Mouse (Mus musculus): ENCODE measurements around the gene Il17f. TPM values are rescaled to one million over a fixed set of nuclear protein-coding genes. Genes with fewer than 3 reads are reported as not detected.

The Il17f gene
- polyA plus RNA-seq, 1 experiment from 2014 or later, result not detected

- Histone ChIP-seq H3K9ac (ENCODE audit: low read depth, low read length) (no peak overlapping the region), H3K36me3 (ENCODE audit: control insufficient read depth, insufficient read depth) (no peaks in the 10 kb centered on the region), H3K4me2 (replicated peaks; ENCODE audit: low read depth) (no peak overlapping the region), H3K4me1 (replicated peaks; ENCODE audit: control insufficient read depth, insufficient read depth, low read length) (no peaks in the 10 kb centered on the region), H3K27ac (ENCODE audit: low read depth, low read length) (no peak overlapping the region), H3K27me3 (replicated peaks; ENCODE audit: control insufficient read depth, insufficient read depth, low read length) (no peaks in the 10 kb centered on the region), H3K4me3 (ENCODE audit: low read depth, low read length) (no peak overlapping the region), H3K9me3 (ENCODE audit: control insufficient read depth) (no peaks in the 10 kb centered on the region)
- ATAC-seq, result no peak
- no peak for TF ChIP-seq CTCF (IDR thresholded peaks at IDR 0.05; ENCODE audit: low read depth)
- WGBS, result 79% methylated on average over 6 of the region's 6 CpGs
Measured at GRCm38 (mm10) chr1:20766526-20766925, 23.9 kb downstream of the Il17f start.

GRCm38 (mm10) chr1:20761411-20761810, 29.0 kb downstream of the Il17f start:
- Histone ChIP-seq H3K36me3 (ENCODE audit: control insufficient read depth, insufficient read depth) (no peaks in the 10 kb centered on the region), H3K4me1 (replicated peaks; ENCODE audit: control insufficient read depth, insufficient read depth, low read length) (no peaks in the 10 kb centered on the region), H3K27ac (ENCODE audit: low read depth, low read length) (no peak overlapping the region), H3K4me2 (replicated peaks; ENCODE audit: low read depth) (no peak overlapping the region), H3K9me3 (ENCODE audit: control insufficient read depth) (no peaks in the 10 kb centered on the region), H3K27me3 (replicated peaks; ENCODE audit: control insufficient read depth, insufficient read depth, low read length) (no peaks in the 10 kb centered on the region), H3K9ac (ENCODE audit: low read depth, low read length) (no peak overlapping the region), H3K4me3 (ENCODE audit: low read depth, low read length) (no peak overlapping the region)
- TF ChIP-seq CTCF (IDR thresholded peaks at IDR 0.05; ENCODE audit: low read depth), result no peak
- 67% methylated on average over 4 of the region's 4 CpGs for WGBS
- ATAC-seq, result no peak

- no peak for TF ChIP-seq CTCF (IDR thresholded peaks at IDR 0.05; ENCODE audit: low read depth)
- 62% methylated on average over 5 of the region's 5 CpGs for WGBS
- no peak overlapping the region for H3K9ac ChIP-seq (ENCODE audit: low read depth, low read length)
Measured at GRCm38 (mm10) chr1:20760331-20760730, 30.1 kb downstream of the Il17f start.

GRCm38 (mm10) chr1:20759799-20760198, 30.6 kb downstream of the Il17f start:
- H3K9me3 ChIP-seq (ENCODE audit: control insufficient read depth), result no peaks in the 10 kb centered on the region
- no peak overlapping the region for H3K9ac ChIP-seq (ENCODE audit: low read depth, low read length)
- no peaks in the 10 kb centered on the region for H3K27me3 ChIP-seq (replicated peaks; ENCODE audit: control insufficient read depth, insufficient read depth, low read length)
- no peak for ATAC-seq
- WGBS, result 81% methylated on average over 10 of the region's 10 CpGs
- no peak overlapping the region for H3K27ac ChIP-seq (ENCODE audit: low read depth, low read length)
- no peaks in the 10 kb centered on the region for H3K4me1 ChIP-seq (replicated peaks; ENCODE audit: control insufficient read depth, insufficient read depth, low read length)
- no peaks in the 10 kb centered on the region for H3K36me3 ChIP-seq (ENCODE audit: control insufficient read depth, insufficient read depth)
- no peak overlapping the region for H3K4me2 ChIP-seq (replicated peaks; ENCODE audit: low read depth)
- no peak for TF ChIP-seq CTCF (IDR thresholded peaks at IDR 0.05; ENCODE audit: low read depth)
- no peak overlapping the region for H3K4me3 ChIP-seq (ENCODE audit: low read depth, low read length)

More at GRCm38 (mm10) chr1:20760331-20760730, 30.1 kb downstream of the Il17f start:
- no peaks in the 10 kb centered on the region for H3K27me3 ChIP-seq (replicated peaks; ENCODE audit: control insufficient read depth, insufficient read depth, low read length)
- no peak for ATAC-seq
- H3K27ac ChIP-seq (ENCODE audit: low read depth, low read length), result no peak overlapping the region
- no peaks in the 10 kb centered on the region for H3K36me3 ChIP-seq (ENCODE audit: control insufficient read depth, insufficient read depth)
- H3K4me1 ChIP-seq (replicated peaks; ENCODE audit: control insufficient read depth, insufficient read depth, low read length), result no peaks in the 10 kb centered on the region
- H3K4me3 ChIP-seq (ENCODE audit: low read depth, low read length), result no peak overlapping the region
- H3K4me2 ChIP-seq (replicated peaks; ENCODE audit: low read depth), result no peak overlapping the region
- H3K9me3 ChIP-seq (ENCODE audit: control insufficient read depth), result no peaks in the 10 kb centered on the region

- H3K4me3 ChIP-seq (ENCODE audit: low read depth, low read length), result no peak overlapping the region
- no peak overlapping the region for H3K4me2 ChIP-seq (replicated peaks; ENCODE audit: low read depth)
- 88% methylated on average over 3 of the region's 3 CpGs for WGBS
- ATAC-seq, result no peak
- no peaks in the 10 kb centered on the region for H3K9me3 ChIP-seq (ENCODE audit: control insufficient read depth)
- no peak for TF ChIP-seq CTCF (IDR thresholded peaks at IDR 0.05; ENCODE audit: low read depth)
- no peaks in the 10 kb centered on the region for H3K36me3 ChIP-seq (ENCODE audit: control insufficient read depth, insufficient read depth)
- no peaks in the 10 kb centered on the region for H3K4me1 ChIP-seq (replicated peaks; ENCODE audit: control insufficient read depth, insufficient read depth, low read length)
- H3K9ac ChIP-seq (ENCODE audit: low read depth, low read length), result no peak overlapping the region
- H3K27ac ChIP-seq (ENCODE audit: low read depth, low read length), result no peak overlapping the region
- no peaks in the 10 kb centered on the region for H3K27me3 ChIP-seq (replicated peaks; ENCODE audit: control insufficient read depth, insufficient read depth, low read length)
Measured at GRCm38 (mm10) chr1:20757586-20757985, 32.8 kb downstream of the Il17f start.

GRCm38 (mm10) chr1:20754439-20754838, 36.0 kb downstream of the Il17f start:
- WGBS, result 73% methylated on average over 10 of the region's 10 CpGs
- no peak for TF ChIP-seq CTCF (IDR thresholded peaks at IDR 0.05; ENCODE audit: low read depth)

GRCm38 (mm10) chr1:20740496-20740998, 49.9 kb downstream of the Il17f start:
- no peak for ATAC-seq

More at GRCm38 (mm10) chr1:20754439-20754838, 36.0 kb downstream of the Il17f start:
- H3K4me2 ChIP-seq (replicated peaks; ENCODE audit: low read depth), result no peak overlapping the region
- no peak overlapping the region for H3K9ac ChIP-seq (ENCODE audit: low read depth, low read length)
- no peaks in the 10 kb centered on the region for H3K27me3 ChIP-seq (replicated peaks; ENCODE audit: control insufficient read depth, insufficient read depth, low read length)
- H3K4me1 ChIP-seq (replicated peaks; ENCODE audit: control insufficient read depth, insufficient read depth, low read length), result no peaks in the 10 kb centered on the region
- ATAC-seq, result no peak
- H3K27ac ChIP-seq (ENCODE audit: low read depth, low read length), result no peak overlapping the region
- H3K4me3 ChIP-seq (ENCODE audit: low read depth, low read length), result no peak overlapping the region
- no peaks in the 10 kb centered on the region for H3K9me3 ChIP-seq (ENCODE audit: control insufficient read depth)
- H3K36me3 ChIP-seq (ENCODE audit: control insufficient read depth, insufficient read depth), result no peaks in the 10 kb centered on the region

More at GRCm38 (mm10) chr1:20740496-20740998, 49.9 kb downstream of the Il17f start:
- H3K9me3 ChIP-seq (ENCODE audit: control insufficient read depth), result no peaks in the 10 kb centered on the region
- no peak overlapping the region for H3K27ac ChIP-seq (ENCODE audit: low read depth, low read length)
- no peak overlapping the region for H3K4me3 ChIP-seq (ENCODE audit: low read depth, low read length)
- no peak for TF ChIP-seq CTCF (IDR thresholded peaks at IDR 0.05; ENCODE audit: low read depth)
- H3K9ac ChIP-seq (ENCODE audit: low read depth, low read length), result no peak overlapping the region
- no peaks in the 10 kb centered on the region for H3K27me3 ChIP-seq (replicated peaks; ENCODE audit: control insufficient read depth, insufficient read depth, low read length)
- no peaks in the 10 kb centered on the region for H3K4me1 ChIP-seq (replicated peaks; ENCODE audit: control insufficient read depth, insufficient read depth, low read length)
- H3K4me2 ChIP-seq (replicated peaks; ENCODE audit: low read depth), result no peak overlapping the region
- no peaks in the 10 kb centered on the region for H3K36me3 ChIP-seq (ENCODE audit: control insufficient read depth, insufficient read depth)
- WGBS, result 58% methylated on average over 3 of the region's 3 CpGs

Data from intestine, postnatal 0 days (tissue).